Mouse (Mus musculus): ENCODE measurements around the gene Scimp.

The Scimp gene

DNA sequence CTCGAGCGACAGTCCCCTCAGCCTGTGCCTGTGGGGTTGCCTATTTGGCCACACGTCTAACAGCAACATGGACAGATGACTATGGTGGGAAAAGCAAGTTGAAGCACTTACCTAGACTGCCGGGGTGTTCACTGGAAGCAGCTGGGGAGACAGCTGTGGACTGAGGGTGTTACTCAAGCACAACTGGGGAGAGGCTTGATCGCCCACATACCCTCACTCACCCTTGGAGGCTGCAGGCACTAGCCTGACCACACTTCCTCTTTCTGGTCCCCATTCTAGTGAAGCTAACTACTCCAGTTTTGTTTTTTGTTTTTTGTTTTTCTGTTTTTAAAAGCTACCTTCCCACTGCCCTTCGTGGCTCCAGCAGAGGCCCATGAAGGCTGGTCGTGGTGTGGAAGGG, at the start of gene Scimp:
TSS of gene Scimp (minus strand) at position 222 of the 400 bp plus-strand sequence.
- DNase-seq, result no peak

DNA sequence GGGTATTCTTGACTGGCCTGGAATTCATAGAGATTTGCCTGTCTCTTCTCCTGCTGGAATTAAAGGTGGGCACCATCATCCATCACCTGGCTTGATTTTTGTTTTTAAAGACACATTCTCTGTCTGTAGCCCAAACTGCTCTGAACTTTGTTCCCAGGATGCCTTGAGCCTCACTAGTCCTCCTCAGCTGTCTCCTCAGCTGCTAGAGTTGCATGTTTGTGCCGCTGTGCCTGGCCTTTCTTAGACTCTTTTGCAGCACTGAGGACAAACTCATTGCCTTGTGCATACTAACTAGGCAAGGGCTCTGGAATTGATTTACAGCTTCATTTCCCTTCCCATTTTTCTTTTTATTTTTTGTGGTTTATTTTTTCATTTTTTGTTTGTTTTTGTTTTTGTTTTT, 48.0 kb upstream of the Scimp start:
- DNase-seq, result no peak

GRCm38 (mm10) chr11:70846029-70846428, 33.6 kb upstream of the Scimp start:
- DNase-seq, result no peak

GRCm38 (mm10) chr11:70845457-70845978, 33.1 kb upstream of the Scimp start:
- no peak for DNase-seq

DNA sequence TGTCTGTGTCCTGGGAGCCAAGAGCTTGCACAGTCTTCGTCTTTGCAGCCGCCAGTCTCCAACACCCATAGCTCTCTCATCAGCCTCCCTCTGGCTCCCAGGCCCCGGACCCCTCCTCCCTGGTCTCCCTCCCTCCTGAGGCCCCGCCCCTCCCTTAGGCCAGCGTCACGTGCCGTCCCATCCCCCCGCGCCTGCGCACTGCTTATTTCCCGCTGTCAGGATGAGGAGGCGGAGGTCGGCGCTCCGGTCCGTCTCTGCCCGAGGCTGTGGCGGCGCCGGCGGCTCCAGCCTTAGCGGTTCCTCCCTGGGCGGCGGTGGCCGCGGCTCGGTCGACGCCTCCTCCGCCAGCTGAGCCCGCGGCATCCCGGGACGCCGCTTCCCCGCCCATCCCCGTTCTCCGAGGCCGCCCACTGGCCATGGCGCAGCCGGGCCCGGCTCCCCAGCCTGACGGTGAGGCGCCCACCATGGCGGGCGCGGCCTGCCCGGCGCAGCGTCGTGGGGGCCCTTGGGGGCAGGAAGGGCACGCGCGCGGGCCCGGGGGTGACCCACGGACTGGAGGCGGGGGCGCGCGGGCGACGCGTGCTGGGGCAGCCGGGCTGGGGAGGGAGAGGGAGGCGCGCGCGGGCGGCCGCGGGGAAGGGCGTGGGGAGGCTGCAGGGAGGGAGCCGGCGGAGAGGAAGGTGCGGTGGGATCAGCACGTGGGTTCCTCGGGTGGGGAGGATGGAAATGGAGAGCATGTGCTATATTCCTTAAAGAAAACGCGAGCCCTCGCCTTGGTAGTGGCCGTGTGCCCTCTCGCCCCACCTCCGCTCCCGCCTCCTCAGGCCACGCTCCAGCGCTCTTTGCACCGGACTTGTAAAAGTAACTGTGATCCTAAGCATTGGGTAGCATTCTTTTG, 32.4 kb upstream of the Scimp start, which contains the start of gene Rabep1:
TSS of gene Rabep1 (plus strand) at position 220 of the 898 bp plus-strand sequence.
- DNase-seq, result peak; percentile 99

DNA sequence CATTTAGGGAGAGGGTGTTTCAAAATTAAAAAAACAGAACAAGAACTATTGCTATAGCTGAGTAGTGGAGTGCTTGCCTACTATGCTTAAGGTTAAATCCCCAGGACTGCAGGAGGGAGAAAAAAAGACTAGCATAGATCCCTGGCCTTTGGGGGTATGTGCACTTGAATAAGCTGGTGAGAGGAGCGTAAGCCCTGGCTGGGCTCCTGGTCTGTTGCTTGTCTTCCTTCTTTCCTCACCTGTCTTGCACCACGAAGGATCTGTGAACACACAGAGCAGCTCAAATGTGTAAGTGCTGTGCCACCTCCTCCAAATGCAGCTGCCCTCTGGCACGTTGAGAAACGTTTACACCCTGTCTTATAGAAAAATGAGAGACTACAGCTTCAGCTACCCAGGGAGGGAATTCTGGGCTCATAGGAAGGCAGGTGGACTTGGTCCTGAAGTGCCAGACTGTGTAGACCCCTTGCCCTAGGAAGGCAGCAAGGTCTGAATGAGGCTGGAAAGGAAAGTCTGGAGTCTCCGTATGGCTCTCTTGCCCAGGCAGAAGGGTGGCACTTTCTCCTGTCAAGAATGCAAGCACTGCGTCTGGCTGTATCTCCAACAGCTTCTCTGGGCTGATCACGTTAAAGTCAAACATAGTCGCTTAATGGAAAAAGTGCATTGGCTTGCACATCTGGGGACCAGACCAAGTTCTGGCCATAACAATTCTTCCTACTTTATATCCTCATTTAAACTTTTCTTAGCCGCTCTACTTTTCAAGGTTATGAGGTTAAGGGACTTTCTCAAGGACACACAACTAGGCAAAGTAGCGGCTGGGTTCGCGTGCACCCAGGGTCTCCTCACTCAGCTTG, 31.5 kb upstream of the Scimp start:
- DNase-seq, result peak; percentile 10

DNA sequence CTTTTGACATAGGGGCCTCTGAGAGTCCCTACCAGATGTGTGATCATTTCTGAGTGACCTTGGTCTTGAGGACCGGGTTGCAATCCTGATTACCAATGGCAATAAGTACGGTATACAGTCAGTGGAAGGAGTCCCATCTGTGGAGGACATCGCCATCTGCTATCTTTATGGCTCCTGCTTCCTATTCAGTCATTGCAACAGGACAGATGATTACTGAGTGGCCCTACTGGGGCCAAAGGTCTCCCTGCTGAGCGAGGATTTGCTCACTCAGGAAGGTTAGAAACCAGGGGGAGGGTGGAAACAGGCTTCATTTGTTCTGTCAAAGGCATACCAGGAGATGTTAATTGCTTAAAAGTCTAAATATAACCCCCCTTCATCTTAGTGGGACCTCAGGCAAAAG, 30.6 kb upstream of the Scimp start:
- DNase-seq, result no peak

- no peak for DNase-seq
Measured at GRCm38 (mm10) chr11:70838610-70839009, 26.2 kb upstream of the Scimp start.

GRCm38 (mm10) chr11:70837031-70837430, 24.6 kb upstream of the Scimp start:
- DNase-seq, result no peak

DNA sequence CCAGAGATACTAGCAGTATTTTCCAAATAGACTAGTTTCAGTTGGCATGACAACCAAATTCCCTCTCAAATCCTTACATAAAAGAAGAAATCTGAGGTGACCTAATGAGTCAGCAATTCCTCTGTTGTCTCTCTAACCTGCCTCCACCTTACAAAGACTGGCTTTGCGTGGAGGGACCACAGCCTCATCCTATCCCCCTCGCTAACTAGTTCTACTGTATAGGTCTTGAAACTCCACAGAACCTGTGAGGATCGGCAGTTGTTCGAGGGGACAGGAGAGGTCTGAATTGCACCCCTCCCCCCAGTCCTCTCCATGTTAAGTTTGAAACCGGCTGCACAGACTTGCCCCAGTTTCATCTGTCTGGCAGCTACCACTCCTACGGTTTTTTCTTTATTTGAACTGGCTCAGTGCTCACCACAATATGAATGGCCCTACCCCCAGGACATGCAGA, 23.0 kb upstream of the Scimp start:
- no peak for DNase-seq

- DNase-seq, result no peak
Measured at GRCm38 (mm10) chr11:70833831-70834230, 21.4 kb upstream of the Scimp start.

GRCm38 (mm10) chr11:70833408-70833807, 21.0 kb upstream of the Scimp start:
- no peak for DNase-seq

DNA sequence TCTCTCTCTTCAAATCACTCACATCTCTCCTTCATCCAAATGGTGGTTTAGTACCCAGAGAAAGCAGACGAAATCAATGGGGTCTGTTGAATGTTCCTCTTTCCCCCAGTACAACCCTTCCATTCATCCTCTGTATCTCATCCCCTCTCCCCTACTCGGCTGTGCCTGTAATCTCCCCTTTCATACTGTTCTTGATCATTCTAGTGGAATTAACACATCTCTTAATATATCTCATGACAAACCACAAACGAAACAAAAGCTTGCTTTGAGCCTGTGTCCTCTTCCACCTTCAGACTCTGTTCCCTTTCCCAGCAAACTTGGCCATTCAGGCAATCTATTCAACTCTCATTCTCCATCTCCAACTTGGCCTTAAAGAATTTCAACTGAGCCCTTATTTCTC, 18.8 kb upstream of the Scimp start:
- DNase-seq, result no peak

- DNase-seq, result no peak
Measured at GRCm38 (mm10) chr11:70828975-70829615, 16.7 kb upstream of the Scimp start.

- DNase-seq, result peak; percentile 41
Measured at GRCm38 (mm10) chr11:70826207-70826606, 13.8 kb upstream of the Scimp start.

- no peak for DNase-seq
Measured at GRCm38 (mm10) chr11:70821728-70822591, 9.6 kb upstream of the Scimp start.

DNA sequence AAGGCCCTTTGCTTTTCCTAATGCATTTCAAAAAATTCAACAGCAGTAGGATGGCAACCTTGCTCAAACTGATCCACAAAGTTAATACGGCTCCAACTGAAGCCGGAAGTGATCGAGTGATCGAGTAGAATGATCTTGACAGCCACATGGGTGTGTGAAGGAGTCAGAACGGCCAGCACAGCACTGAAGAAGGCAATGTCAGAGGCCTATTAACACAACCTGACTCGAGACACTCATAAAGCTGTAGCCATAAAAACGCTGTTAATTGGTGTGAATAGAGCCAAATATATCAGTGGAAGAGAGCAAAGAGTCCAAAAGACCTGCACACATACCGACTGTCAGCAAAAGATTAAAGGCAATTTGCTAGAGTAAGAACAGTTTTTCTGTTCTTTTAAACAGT, 7.7 kb upstream of the Scimp start:
- DNase-seq, result no peak

GRCm38 (mm10) chr11:70816770-70817169, 4.4 kb upstream of the Scimp start:
- DNase-seq, result no peak

DNA sequence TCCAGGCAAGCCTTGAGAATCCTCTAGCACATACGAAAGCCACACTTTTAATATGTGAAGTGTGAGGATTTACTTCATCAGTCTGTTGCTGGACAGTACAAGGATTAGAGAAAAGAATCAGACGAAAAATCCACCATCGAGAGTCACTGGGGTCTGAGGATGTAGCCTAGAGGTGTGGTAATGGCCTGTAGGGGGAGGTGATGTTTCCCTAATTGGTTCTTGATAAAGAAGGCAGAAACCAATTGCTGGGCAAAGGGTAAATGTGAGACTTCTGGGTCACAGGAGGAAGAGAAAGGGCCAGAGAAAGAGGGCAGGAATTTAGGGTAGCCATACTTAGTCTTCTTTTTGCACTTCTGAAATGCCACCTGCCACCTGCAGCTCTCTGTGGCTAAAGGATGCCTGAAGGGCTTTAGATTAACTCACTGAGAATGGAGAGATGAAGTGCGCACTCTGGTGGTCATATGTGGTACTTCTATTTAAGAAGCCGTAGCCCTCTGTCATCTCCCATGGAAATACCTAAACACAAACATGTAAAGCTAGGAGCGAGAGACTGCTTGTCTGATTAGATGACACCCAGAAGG, 3.2 kb upstream of the Scimp start:
- peak; percentile 65 for DNase-seq

GRCm38 (mm10) chr11:70815071-70815470, 2.7 kb upstream of the Scimp start:
- DNase-seq, result no peak

GRCm38 (mm10) chr11:70811471-70812240, 730 bp downstream of the Scimp start:
- no peak for DNase-seq
